Mouse (Mus musculus) embryo, embryonic 11.5 days (tissue): Measurements from ENCODE around the gene Samsn1.
A peak's percentile ranks its signal among the peaks of the same experiment; 100 is the strongest.

ENCODE experiments used
- DNase-seq: peaks from one replicate; pipeline ENCODE4 v3.0.0-alpha.2; 2012; ENCODE audit warnings: low read depth, low spot score

Gene Samsn1

DNA sequence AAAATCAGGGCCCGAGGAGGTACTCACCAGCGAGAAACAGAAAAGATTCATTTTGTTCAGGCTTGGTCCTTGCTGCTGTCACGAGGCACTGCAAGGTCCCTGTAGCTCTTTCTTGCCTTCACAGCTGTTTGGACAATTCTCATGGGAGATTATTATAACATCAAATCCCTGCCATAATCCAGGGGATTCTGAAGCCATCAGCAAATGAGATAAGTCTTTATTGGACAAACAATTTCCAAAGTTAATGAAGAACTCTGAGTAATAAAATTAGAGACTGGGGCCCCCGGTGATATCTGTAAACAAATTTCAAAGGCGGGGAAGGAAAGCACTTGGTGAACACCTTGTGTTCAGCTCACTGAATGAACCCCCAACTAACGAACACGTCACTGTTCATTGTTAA lies at the start of gene Samsn1:
Gene Samsn1, minus strand, starts transcription at position 101 of the 400 bp plus-strand sequence.
- no peak for DNase-seq

DNA sequence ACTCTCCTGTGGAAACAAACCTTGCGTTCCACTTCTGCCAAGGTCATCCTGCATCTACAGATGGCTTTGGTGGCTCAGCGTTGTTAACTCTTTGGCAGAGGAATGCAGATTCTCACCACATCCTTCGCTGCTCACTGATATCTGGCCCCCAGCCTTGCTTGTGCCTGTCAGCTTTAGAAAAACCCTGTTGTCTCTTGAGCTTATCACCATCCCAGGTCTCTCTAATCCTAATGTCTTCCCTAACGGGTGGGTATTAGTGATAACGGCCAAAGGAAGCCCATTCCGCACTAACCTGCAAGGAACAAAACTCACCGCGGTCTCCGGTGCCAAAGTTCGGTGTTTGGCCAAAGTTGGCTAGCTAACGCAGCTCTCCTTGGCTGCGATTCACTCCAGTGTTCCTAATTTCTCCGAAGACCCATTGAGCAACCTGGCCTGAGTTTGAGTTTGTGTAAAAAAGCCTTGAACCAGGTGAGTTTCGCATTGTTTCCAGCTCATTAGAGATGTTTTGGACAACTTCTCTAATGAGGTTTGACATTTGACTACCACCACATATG lies 44.1 kb upstream of the Samsn1 start:
- DNase-seq: no peak

DNA sequence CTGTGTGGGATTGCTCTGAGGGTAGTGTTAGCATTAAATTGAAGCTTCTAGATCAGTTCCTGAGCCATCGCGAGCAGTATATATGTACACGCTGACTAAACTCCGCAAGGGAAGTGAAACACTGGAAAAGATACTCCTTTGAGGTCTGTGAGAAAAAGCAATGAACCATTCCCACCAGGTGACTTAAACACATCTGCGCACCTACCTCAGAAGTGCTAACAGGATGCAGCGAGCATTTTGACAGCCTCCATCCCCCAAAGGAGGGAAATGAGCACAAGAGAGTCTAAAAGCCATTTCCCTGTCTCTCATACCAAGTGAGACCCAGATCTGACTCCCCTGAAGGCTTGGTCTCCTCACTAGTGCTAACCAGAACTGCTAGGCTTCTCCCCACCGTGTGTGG lies 32.9 kb upstream of the Samsn1 start:
- no peak for DNase-seq

DNA sequence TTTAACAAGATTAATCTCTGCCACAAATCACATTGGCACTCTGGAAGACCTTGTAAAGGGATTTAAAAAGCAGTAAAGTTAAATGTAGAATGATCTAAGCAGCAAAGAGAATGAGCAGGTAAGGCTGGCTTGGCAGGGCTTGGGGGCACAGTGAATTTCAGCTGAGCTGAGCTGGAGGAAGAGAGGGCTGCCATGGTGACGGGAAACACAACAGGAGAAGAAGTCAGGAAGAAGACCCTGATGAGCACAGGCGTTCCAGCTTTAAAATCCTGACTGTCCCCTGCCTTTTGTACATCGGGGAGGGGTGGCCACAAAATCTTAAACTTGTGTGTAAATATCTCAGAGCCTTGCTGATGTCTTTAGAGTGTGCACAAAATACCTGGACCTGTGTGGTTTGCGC lies 32.0 kb upstream of the Samsn1 start:
- no peak for DNase-seq

DNA sequence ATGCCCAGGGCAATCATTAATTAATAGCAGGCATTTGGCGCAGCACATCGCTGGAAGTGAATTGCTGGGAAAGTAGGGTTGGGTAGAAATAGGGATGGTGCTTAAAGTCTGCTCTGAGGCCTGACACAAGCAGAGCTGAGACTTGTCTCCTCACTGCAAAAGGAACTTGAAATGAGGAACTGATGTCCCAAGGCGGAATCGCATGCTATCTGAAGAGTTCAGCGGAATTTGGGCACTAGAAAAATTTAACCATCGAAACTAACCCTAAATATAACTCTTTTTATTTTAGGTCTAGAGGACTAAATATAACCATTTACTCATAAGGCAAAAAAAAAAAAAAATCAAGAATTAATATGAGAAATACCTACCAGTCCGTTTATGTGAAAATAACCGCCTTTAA lies 31.5 kb upstream of the Samsn1 start:
- DNase-seq: no peak

DNA sequence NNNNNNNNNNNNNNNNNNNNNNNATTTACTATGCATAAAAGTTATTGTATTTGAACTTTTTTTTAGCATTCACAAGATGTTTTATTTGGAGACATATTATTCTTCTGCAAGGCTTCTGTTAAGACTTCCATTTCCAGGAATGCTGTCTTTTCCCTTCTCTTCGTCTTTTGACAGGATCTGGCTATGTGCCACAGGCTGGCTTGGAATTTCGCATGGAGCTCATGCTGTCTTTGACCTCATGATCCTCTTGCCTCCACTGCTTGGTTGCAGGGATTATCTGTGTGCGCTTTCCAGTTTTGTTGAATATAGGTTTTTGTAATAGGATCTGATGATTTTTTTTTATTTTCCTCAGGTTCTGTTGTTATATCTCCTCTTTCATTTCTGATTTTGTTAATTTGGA lies 25.0 kb upstream of the Samsn1 start:
- DNase-seq: no peak

DNA sequence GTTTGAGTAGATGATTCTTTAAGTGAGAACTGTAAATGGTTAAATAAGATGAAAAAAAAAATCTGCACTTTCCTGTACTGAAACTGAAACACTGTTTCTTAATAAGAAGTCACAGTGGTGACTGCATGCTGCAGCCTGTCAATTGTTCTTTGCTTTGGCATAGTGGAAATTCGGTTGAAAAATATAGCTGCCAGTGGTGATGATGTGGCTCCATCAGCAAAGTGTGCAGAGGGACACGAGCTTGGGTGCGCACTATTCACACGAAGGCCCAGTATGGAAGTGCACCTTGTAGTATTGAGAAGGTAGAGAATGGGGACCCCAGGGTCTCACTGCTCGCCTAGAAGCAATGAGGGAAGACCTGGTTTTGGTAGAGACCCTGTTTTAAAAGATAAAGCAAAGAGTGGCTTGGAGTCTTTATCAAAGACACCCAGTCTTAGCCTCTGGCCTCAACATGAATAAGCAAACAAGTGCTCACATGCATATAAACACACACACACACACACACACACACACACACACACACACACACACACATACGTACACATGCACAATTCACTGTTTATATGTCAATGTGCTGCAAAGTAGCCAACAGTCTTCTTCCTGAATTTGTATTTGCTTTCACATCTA lies 18.4 kb upstream of the Samsn1 start:
- no peak for DNase-seq

DNA sequence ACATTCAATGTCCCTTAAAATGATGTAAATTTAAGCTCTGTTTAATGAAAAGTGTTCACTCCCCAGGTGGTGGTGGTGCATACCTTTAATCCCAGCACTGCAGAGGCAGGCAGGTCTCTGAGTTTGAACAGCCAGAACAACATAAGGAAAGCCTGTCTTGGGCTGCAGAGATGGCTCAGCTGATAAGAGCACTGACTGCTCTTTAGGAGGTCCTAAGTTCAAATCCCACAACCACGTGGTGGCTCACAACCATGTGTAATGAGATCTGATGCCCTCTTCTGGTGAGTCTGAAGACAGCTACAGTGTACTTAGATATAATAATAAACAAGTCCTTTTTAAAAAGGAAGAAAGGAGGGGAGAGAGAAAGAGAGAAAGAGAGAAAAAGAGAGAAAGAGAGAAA lies 2.9 kb downstream of the Samsn1 start:
- DNase-seq: no peak

DNA sequence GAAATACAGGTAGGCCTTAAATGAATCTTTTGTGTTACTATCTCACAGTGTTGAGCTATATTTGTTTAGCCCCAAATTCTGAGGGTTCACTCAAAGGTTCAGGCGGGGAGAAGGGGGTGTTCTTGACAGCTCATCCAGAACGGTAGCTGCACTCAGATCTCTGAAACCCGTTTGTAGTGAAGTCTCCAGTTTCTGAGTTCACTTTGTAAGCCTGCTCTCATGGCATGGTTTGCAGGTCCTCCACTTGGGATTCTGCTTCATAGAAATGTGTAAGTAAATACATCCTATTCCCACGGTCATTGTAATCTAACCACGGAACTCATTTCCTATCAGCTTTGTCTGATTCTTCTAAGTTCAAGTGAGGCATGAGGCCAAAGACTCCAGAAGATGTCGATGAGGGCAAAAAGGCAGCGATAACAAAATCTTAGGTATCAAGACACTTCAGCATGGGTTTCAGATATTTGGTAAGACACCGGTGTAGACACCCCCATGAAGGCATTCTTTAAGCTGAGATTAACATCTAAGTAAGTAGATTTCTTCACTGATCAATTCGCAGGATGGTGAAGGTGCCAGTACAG lies 18.2 kb downstream of the Samsn1 start:
- no peak for DNase-seq

DNA sequence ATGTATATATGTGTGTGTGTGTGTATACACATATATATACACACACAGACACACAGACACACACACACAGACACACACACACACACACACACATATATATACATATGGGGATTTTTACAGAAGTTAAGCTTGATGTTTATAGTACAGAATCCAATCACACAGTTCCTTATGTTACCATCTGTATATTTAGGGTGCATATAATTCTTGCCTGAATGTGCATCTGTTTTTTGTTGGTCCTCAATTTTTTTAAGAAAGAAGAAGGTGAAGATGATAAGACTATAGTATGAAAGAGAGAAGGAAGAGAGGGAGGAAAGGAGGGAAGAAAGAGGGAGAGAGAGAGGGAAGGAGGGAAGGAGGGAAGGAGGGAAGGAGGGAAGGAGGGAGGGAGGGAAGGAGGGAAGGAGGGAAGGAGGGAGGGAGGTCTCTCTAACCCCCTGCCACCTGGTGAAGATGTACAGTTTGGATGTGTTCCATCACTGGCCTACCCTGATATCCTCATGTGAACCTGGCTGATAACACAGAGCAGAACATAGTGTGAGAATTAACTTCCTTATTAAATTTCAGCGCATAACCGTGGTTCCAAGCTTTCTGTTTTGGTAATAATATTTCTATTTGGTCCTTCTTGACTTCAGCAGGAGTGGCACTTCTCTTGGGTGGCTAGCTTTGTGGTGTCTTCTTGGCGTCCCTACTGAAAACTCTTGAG lies 19.1 kb downstream of the Samsn1 start:
- DNase-seq: no peak

DNA sequence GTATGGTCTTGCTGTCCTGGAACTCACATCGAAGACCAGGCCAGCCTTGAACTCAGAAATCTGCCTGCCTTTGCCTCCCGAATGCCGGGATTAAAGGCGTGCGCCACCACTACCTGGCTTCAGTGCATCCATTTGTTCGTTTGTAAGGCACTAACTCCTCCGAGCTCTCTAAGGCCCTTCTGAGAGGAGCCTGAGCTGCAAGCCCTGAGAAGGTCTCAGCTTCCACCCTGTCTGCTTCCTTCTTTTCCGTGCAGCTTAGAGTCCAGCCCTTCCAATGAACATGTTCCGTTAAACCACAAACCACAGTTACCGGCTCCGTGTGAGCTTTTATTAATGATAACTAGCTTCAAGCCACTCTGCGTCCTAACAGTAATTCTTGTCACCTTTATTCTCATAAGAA lies 19.8 kb downstream of the Samsn1 start:
- no peak for DNase-seq

DNA sequence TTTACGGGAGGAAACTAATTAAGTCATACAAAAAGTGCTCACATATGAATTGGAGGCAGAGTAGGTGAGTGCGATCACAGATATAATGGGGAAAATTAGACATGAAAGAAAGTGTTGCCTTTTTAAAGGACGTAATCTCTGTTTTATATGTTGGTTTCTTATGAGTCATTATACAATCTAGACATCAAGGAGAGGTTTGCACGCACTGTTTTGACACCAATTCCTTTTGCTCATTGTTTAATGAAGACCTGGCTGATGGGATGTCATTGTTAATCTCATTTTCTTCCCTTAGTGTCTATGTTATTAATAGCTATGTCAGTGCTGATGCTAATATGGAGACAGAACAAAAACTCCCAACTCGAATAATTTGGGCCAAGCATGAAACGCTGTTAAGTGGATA lies 20.3 kb downstream of the Samsn1 start:
- DNase-seq: no peak

DNA sequence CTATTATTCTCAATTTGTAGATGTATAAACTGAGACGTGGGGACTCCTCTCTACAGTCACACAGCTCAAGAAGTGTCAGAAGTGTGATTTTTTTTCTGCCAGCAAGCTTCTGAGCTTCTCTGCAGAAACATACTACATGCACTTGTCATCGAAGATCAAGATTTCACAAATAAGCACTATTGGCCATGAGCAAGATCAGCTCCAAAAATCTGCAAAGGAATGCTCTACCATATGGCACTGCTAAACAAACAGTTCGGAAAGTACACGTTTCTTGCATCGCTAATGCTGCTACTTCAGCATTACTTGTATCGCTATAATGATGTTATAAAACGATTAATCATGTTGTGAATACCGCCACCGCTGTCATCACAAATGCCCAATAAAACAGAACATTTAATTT lies 22.0 kb downstream of the Samsn1 start:
- DNase-seq: no peak

DNA sequence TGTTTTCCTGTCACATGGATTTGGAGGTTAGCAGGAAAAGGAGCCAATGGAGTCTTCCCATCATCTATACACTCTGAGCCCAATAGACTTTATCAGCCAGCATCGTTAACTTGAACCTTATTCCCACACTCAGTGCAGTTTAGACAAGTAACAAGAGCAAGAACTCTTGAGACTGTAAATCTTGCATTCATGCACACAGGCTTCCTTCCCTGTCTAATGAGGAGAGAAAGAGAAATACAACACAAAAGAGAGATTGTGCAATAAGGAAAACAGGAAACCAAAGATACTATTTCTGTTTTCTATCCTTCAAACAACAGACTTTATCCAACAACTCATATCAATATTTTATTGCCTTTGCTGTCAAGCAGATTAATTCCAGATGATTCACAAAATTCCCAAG lies 31.9 kb downstream of the Samsn1 start:
- DNase-seq: no peak

DNA sequence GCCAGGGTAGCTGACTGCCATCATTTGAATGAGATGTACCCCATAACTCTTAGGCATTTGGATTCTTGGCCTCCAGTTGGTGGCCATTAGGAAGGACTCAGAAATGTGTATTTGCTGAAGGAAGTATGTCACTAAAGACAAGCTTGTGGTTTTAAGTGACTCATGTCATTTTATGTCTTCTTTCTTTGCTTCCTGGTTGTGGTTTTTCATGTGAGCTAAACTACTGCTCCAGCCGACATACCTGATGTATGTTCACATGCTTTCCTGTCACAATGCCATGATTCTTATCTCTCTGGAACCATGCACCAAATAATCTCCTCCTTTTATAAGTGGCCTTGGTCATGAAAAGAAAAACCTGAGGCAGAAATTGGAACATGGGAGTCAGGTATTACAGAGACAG lies 38.2 kb downstream of the Samsn1 start:
- no peak for DNase-seq

DNA sequence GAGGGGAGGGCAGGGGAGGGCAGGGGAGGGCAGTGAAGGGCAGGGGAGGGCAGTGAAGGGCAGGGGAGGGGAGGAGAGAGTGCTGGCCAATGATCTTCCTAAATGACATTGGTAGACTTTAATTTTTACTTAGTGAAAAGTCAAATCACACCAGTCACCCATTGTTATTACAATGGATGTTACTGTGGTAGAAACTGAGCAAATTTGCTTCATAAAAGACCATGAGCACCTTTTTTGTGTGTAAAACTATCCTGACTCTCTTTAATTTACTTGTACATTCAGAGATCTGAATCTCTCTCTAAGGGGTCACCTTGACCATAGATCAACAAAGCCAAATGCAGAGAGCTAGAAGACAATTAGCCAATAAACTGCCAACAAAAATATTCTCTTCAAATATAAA lies 42.7 kb downstream of the Samsn1 start:
- DNase-seq: no peak

DNA sequence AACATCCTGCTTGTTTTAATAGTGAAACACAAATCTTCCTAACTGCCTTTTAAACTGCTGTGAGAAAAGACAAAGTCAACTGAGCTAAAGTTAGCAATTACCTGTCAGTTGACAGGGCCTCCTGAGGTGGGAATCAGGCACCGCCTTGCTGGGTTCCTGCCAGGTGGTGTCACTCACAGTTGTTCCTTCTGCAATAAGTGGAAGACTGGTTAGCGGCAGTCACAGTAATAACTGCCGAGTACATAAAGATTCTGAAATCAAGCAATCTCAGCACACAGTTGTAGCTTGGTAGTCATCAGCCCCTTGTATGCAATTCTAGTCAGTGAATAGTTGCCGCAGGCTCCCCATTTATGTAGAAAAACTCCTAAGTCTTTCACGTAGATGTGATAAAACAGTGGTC lies 44.3 kb downstream of the Samsn1 start:
- no peak for DNase-seq

DNA sequence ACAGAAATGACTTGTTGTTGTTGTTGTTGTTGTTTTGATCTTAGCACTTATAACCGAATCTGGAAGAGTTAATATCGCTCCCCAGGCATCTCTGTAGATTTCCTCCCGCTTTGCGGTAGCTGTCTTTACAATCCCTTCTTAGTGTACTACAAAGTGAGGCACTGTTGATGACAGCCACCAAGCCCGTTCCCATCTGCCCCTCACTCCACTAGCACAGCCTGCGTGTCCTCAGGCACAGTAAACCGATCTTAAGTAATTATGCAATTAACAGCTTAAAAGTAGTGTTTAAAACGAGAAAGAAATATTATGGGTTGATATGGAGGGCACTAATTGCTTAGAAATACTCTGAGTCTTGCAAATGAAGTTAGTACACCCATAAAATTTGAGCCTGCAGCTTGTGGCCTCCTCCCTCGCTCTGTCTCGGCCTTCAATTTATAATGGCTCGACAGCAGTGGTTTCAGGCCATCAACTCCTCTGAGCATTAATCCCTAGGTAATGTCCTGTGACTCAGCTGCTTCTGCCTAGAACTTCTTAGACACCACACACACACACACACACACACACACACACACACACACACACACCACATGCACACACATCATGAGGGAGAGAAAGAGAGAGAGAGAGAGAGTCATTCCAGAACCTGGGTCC lies 46.3 kb downstream of the Samsn1 start:
- DNase-seq: no peak

DNA sequence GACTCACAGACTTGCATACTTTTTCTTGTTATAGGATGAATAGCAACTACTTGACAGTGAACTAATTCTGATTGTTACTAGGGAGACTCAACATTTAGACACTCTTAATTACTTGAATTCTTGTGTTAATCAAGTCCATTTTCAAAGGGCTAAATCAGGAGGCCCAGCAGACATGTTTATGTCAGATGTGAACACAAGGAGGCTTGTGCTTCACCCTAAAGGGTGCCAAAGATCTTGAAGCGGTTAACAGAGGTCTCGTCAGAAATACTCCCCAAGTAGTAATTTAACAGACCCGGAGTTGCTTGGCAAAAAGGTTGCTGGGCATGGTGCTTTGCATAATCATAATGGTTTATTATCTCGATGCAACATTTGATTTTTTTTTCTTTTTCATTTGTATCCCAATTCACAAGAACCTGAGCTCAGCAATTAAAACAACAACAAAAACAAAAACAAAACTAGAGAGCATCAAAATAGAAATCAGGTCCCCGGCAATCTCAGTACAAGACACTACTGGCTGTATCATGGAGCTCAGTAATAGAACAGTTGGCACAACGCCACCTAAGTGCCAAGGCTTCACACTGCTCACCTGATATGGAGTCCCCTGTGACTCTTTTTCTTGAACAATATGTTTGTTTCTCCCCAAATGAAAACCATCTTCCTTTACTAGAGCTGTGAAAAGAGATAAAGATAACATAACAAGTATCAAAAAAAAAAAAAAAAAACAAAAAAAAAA lies 51.6 kb downstream of the Samsn1 start:
- no peak for DNase-seq

DNA sequence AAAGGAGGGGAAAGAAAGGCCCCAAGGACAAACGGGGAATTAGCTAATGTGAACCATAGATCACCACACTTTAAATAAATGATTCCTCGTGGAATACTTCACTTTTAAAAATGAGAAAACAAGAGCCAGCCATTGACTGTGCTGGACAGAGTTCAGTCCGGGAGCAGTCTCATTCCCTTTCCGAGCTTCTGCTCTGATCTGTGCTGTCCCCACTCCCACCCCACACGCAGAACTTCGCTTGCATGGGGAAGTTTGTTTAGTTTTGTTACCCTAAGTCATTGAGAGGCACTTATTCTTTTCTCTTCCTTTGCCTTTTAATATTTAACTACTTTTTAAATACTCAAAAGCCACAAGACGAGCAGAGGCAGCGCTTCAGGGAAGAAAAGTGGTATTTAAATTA lies 60.1 kb downstream of the Samsn1 start:
- DNase-seq: no peak

DNA sequence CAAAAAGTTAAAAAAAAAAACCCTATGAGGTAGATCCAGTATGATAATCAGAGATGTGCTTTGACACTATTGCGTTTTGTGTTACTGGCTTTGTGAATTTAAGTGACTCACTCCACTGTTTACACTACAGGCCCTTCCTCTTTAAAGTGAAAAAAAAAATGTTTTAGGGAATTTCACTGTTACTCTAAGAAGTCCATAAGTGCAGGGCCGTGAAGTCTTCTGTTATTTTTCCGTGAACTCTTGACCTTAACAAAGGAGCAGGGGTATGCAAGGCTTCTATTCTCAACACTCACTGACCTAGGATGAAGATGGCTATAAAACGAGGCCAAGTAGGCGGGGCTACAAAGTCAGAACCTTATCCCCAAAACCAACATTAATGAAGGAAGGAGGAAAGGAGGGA lies 60.6 kb downstream of the Samsn1 start:
- DNase-seq: peak; percentile 9

DNA sequence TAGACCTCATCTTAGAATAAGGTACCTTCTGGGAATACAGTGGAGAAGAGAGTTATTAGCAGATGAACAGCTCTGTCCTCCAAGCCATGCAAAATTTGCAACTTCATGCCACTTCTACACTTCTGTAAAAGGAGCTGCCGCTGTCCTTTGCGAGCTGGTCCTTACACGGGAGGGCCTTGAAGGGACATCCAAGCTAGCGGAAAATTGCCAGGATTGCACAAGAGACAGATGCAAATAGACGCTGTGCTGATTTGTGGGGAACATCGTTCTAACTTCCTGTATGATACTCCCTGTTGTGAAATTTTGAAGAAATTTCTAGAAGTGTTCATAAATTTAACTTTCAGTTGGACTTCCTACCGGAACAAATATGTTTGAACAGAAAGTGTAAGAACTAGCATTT lies 61.0 kb downstream of the Samsn1 start:
- DNase-seq: no peak
